Mouse (Mus musculus) stomach, embryonic 16.5 days (tissue): ENCODE measurements around the gene Ing4. TPM values are rescaled to one million over a fixed set of nuclear protein-coding genes. Genes with fewer than 3 reads are reported as not detected.
"Not testable (repeated sequence)": the region's sequence is repeated elsewhere in the genome, so short reads cannot be mapped to it uniquely, and the experiment has no call there.

Experiments
- ATAC-seq: fragments of 200-750 bp; cut with Nextera tagmentation; 2 replicates; pipeline ENCODE4 v1.8.0; 2017; ENCODE audit warnings: moderate number of reproducible peaks, moderate TSS enrichment; ENCODE audit not compliant: insufficient read depth, low FRiP score
- H3K27ac ChIP-seq: fragments of 300-500 bp; sonication (generic); 2 replicates; pipeline ENCODE4 v1.5.1; 2014; ENCODE audit warnings: low read length
- H3K27me3 ChIP-seq: fragments of 300-500 bp; sonication (generic); 2 replicates; pipeline ENCODE4 v1.6.1; 2014; ENCODE audit warnings: low read length, control low read depth, mixed read lengths; ENCODE audit not compliant: control insufficient read depth, insufficient read depth
- H3K36me3 ChIP-seq: fragments of 300-500 bp; sonication (generic); 2 replicates; pipeline ENCODE4 v1.6.1; 2014; ENCODE audit warnings: low read length; ENCODE audit not compliant: control insufficient read depth, insufficient read depth
- H3K4me1 ChIP-seq: fragments of 300-500 bp; sonication (generic); 2 replicates; pipeline ENCODE4 v1.6.1; 2014; ENCODE audit warnings: low read length, control low read depth, mixed read lengths; ENCODE audit not compliant: control insufficient read depth, insufficient read depth
- H3K4me2 ChIP-seq: fragments of 300-500 bp; sonication (generic); 2 replicates; pipeline ENCODE4 v1.6.1; 2014; ENCODE audit warnings: low read depth, low read length, mixed read lengths
- H3K4me3 ChIP-seq: fragments of 300-500 bp; sonication (generic); replicated peaks from 2 replicates; pipeline ENCODE4 v1.5.1; 2014; ENCODE audit warnings: mild to moderate bottlenecking, low read length
- H3K9ac ChIP-seq: fragments of 300-500 bp; sonication (generic); 2 replicates; pipeline ENCODE4 v1.6.1; 2014; ENCODE audit warnings: low read length
- H3K9me3 ChIP-seq: fragments of 300-500 bp; sonication (generic); replicated peaks from 2 replicates; pipeline ENCODE4 v1.6.1; 2016; ENCODE audit warnings: low read length, control low read depth; ENCODE audit not compliant: control insufficient read depth
- WGBS: fragments of 180-500 bp; shearing (Covaris S2); extraction: QIAGEN DNeasy Blood & Tissue Kit; methylation state at CpG from one replicate; pipeline ENCODE4 v1.1.7; 2014; 5-methylcytosine and 5-hydroxymethylcytosine counted together
- polyA plus RNA-seq: library from polyadenylated mRNA; unstranded; fragments of >200 nt; fragmentation: Nextera tagmentation; extraction: Ambion mirVana; gene quantifications from 2 replicates; pipeline ENCODE4 v1.2.1, GENCODE M21; 2015

The Ing4 gene
- polyA plus RNA-seq, 1 experiment from 2014 or later: 115 TPM

DNA sequence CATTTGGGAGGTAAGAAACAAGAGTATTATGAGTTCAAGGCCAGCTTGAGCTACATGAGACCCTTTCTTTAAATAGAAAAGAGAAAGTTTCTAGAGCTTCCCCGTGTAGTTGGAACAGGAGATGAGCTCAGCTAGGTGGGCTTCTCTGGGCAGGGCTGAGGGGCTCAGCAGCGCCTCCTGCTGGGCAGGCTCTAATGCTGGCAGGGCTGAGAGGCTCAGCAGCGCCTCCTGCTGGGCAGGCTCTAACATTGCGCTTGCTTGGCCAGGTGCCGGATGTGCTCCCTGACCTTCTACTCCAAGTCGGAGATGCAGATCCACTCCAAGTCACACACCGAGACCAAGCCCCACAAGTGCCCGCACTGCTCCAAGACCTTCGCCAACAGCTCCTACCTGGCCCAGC, 9.0 kb upstream of the Ing4 start:
- WGBS: 38% methylated on average over 7 of the region's 9 CpGs
- not testable (repeated sequence) for ATAC-seq, H3K4me2 ChIP-seq, H3K27me3 ChIP-seq, H3K9ac ChIP-seq, H3K27ac ChIP-seq, H3K4me3 ChIP-seq, H3K4me1 ChIP-seq, H3K9me3 ChIP-seq
- H3K36me3 ChIP-seq: peaks cover 18% of the 10 kb centered on the region

DNA sequence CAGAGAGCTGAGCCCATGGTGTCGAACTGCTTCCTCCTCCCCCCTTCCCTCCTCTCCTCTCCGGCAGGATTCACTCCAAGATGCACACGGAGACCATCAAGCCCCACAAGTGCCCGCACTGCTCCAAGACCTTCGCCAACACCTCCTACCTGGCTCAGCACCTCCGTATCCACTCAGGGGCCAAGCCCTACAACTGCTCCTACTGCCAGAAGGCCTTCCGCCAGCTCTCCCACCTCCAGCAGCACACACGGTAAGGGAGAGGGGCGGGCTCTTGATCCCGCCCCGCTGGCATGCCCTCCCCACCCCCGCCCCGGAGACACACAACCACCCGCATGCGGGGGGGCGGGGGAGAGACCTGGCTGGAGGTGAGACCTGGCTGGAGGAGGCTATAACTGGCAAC, 8.0 kb upstream of the Ing4 start:
- ATAC-seq: no peak
- WGBS: 81% methylated on average over 16 of the region's 16 CpGs

DNA sequence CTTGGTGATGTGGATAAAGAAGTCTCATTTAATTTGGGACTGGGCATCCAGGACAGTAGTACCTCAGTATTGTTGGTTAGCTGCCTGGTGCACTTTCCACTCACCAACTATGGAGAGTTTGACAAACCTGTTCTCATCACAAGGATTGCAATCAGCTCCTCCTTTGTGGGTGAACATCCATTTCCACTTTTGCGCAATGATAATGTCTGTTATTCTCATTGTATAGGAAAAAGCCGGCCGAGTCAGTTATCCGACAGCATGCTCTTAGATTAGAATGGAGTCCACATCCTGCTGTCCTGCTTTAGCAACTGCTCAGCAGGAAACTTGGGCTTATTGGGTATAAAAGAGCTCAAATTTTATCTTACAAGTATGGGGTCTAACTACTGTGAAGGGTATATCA, 894 bp upstream of the Ing4 start:
- H3K27ac ChIP-seq: peak overlapping the region; percentile 69; the same call in 1 of the 2 replicates
- peaks cover 12% of the 10 kb centered on the region; the same call in 1 of the 2 replicates for H3K4me1 ChIP-seq
- WGBS: 92% methylated on average over 4 of the region's 4 CpGs

More for the DNA sequence above, 8.0 kb upstream of the Ing4 start:
- Histone ChIP-seq H3K9me3 (no peaks in the 10 kb centered on the region), H3K4me1 (no peaks in the 10 kb centered on the region), H3K27ac (no peak overlapping the region), H3K27me3 (no peaks in the 10 kb centered on the region), H3K36me3 (peaks cover 25% of the 10 kb centered on the region), H3K4me3 (no peak overlapping the region), H3K4me2 (no peak overlapping the region), H3K9ac (no peak overlapping the region)

DNA sequence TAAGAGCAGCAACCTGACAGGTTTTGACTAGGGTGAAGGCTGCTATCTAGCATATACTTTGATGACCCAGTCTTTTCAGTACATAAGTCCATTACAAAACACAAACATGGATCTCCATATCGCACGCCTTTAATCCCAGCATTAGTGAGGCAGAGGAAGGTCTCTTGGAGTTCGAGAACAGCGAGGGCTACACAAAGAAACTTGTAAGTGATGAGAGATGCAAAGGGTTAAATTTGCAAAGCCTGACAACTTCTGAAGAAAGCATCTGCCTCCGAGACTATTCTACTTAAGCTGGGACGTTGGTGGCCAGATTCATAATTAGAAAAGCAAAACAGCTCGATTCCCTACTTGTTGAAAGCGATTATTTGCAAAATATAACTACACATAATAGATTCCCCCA, 429 bp upstream of the Ing4 start:
- Histone ChIP-seq H3K27ac (peak overlapping the region; percentile 69), H3K4me2 (peak overlapping the region; percentile 67), H3K36me3 (peaks cover 19% of the 10 kb centered on the region), H3K4me1 (peaks cover 12% of the 10 kb centered on the region; the same call in 1 of the 2 replicates), H3K4me3 (peak overlapping the region; percentile 77), H3K9me3 (no peaks in the 10 kb centered on the region), H3K9ac (peak overlapping the region; percentile 63), H3K27me3 (no peaks in the 10 kb centered on the region)
- 6% methylated on average over 8 of the region's 8 CpGs for WGBS
- ATAC-seq: no peak

More for the DNA sequence above, 894 bp upstream of the Ing4 start:
- Histone ChIP-seq H3K27me3 (no peaks in the 10 kb centered on the region), H3K4me3 (peak overlapping the region; percentile 77; the same call in 1 of the 2 replicates), H3K9me3 (no peaks in the 10 kb centered on the region), H3K9ac (peak overlapping the region; percentile 63; the same call in 1 of the 2 replicates), H3K36me3 (peaks cover 18% of the 10 kb centered on the region; the same call in 1 of the 2 replicates), H3K4me2 (peak overlapping the region; percentile 67)
- ATAC-seq: no peak

DNA sequence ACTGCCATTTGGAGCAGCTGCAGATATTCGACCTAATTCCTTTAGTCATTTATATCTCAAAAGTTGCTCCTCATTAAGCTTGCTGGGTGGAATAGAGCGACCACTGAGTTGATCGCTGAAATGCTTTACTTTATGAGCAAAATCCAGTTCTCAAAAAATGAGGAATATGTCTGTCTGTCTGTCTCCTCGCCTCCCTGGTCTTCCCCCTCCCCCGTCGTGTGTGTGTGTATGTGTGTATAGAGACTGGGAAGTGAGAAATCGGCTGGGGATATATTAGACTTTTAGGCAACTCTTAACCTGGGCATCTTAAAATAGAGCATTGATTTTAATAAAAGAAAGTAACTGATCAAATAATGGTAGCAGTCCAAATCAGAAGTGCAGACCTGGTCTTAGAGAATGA, 661 bp downstream of the Ing4 start:
- H3K9ac ChIP-seq: peak overlapping the region; percentile 77
- no peak for ATAC-seq
- peaks cover 25% of the 10 kb centered on the region for H3K36me3 ChIP-seq

DNA sequence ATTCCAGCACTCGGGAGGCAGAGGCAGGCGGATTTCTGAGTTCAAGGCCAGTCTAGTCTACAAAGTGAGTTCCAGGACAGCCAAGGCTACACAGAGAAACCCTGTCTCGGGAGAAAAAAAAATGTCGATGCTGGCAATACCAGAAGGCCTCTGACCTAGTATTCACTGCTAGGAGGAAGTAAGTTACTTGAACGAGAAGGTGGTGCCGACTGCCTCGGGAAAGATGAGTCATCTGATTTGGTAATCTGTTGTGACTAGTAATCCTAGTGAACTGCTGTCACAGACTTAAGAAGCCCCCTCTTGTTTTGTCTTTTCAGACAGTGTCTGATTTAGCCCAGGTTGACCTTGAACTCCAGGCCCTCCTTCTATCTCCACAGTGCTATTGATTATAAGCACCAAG, 1.5 kb downstream of the Ing4 start:
- no peaks in the 10 kb centered on the region for H3K9me3 ChIP-seq
- H3K36me3 ChIP-seq: peaks cover 22% of the 10 kb centered on the region
- ATAC-seq: no peak
- no peak overlapping the region for H3K4me2 ChIP-seq
- WGBS: 78% methylated on average over 7 of the region's 7 CpGs
- no peak overlapping the region for H3K9ac ChIP-seq
- peaks cover 12% of the 10 kb centered on the region; the same call in 1 of the 2 replicates for H3K4me1 ChIP-seq
- no peak overlapping the region for H3K4me3 ChIP-seq
- no peaks in the 10 kb centered on the region for H3K27me3 ChIP-seq
- no peak overlapping the region for H3K27ac ChIP-seq

More for the DNA sequence above, 661 bp downstream of the Ing4 start:
- peak overlapping the region; percentile 50 for H3K27ac ChIP-seq
- H3K9me3 ChIP-seq: no peaks in the 10 kb centered on the region
- 8% methylated on average over 7 of the region's 7 CpGs for WGBS
- peak overlapping the region; percentile 79 for H3K4me2 ChIP-seq
- H3K27me3 ChIP-seq: no peaks in the 10 kb centered on the region
- H3K4me3 ChIP-seq: peak overlapping the region; percentile 77
- H3K4me1 ChIP-seq: peaks cover 12% of the 10 kb centered on the region; the same call in 1 of the 2 replicates

DNA sequence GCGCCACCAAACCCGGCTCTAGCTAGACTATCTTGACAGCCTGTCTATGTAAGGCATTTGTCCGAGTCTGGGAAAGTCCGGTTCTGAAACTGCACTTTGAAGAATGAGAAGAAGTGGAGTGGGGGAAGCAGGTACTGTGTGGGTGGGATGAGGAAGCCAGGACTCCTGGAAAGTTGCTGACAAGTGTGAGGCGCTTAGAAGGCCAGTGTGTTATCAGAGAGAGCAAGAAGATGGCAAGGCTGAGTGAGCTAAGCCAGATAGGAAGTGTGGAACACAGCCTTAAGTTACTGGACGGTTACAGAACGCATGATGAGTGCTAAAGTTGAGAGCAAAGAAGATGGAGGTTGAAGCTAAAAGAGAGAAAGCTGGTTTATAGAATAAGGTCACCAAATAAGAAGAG, 2.5 kb downstream of the Ing4 start:
- H3K27me3 ChIP-seq: no peaks in the 10 kb centered on the region

DNA sequence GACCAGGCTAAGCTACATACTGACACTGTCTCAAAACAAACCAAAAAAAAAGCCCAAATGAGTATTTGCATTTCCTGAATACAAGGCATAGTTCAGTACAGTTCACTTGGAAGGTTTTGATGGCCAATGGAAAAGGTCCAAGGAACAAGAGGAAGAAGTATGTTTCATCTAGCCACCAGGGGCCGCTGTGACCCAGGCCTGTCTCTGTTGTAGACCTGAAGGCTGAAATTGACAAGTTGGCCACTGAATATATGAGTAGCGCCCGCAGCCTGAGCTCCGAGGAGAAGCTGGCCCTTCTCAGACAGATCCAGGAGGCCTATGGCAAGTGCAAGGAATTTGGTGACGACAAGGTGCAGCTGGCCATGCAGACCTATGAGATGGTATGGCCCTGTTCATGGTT, 7.1 kb downstream of the Ing4 start:
- H3K27ac ChIP-seq: no peak overlapping the region
- no peak overlapping the region for H3K4me3 ChIP-seq
- no peaks in the 10 kb centered on the region for H3K4me1 ChIP-seq
- 26% methylated on average over 5 of the region's 5 CpGs for WGBS
- H3K9me3 ChIP-seq: no peaks in the 10 kb centered on the region
- no peaks in the 10 kb centered on the region for H3K27me3 ChIP-seq
- peaks cover 22% of the 10 kb centered on the region for H3K36me3 ChIP-seq
- ATAC-seq: peak; percentile 52; the same call in 1 of the 2 replicates
- H3K4me2 ChIP-seq: no peak overlapping the region
- no peak overlapping the region for H3K9ac ChIP-seq

More for the DNA sequence above, 2.5 kb downstream of the Ing4 start:
- peaks cover 18% of the 10 kb centered on the region for H3K36me3 ChIP-seq
- H3K9me3 ChIP-seq: no peaks in the 10 kb centered on the region
- peaks cover 12% of the 10 kb centered on the region; the same call in 1 of the 2 replicates for H3K4me1 ChIP-seq
- H3K4me3 ChIP-seq: no peak overlapping the region
- 91% methylated on average over 7 of the region's 7 CpGs for WGBS
- no peak overlapping the region for H3K27ac ChIP-seq
- H3K4me2 ChIP-seq: no peak overlapping the region
- ATAC-seq: no peak
- H3K9ac ChIP-seq: no peak overlapping the region

DNA sequence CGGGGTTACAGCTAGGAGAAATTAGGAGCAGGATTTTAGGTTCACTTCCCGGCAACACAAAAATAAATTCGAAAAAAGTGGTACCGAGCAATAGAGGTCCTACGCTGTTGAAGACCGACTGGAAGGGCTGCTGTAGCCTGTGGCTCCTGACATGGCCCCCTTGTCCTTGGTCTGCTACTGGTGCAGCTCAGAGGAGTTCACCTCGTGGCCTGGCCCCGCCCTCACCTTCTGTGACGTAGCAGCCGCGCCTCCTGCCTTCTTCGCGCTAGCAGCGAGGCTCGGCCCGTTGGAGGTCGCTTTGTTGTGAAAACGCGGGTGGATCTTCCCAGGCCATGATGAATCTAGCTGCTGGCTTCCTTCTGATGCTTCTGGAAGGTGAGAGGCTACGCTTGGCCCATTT, 10.1 kb downstream of the Ing4 start, which contains the start of gene Acrbp:
Gene Acrbp (plus strand): TSS at position 12 of the 400 bp plus-strand sequence.
- Histone ChIP-seq H3K9me3 (no peaks in the 10 kb centered on the region), H3K9ac (no peak within 1 kb of the TSS), H3K4me2 (no peak within 1 kb of the TSS), H3K27me3 (no peaks in the 10 kb centered on the region), H3K4me1 (no peaks in the 10 kb centered on the region), H3K27ac (no peak within 1 kb of the TSS), H3K36me3 (peaks cover 14% of the 10 kb centered on the region; the same call in 1 of the 2 replicates), H3K4me3 (no peak within 1 kb of the TSS)
- no peak for ATAC-seq
- 34% methylated on average over 20 of the region's 20 CpGs for WGBS
